Mouse (Mus musculus): ENCODE measurements at regions not wholly inside any gene's neighbourhood (a gene's known extent, or its start where the extent isn't known, plus 50 kb on each side); places are given as distances from the start of the nearest gene placed in this dataset.
"Not testable (repeated sequence)": the region's sequence is repeated elsewhere in the genome, so short reads cannot be mapped to it uniquely, and the experiment has no call there.

- not testable (repeated sequence) for TF ChIP-seq CTCF (IDR thresholded peaks at IDR 0.05; ENCODE audit: borderline replicate concordance, insufficient read depth, low read depth, low read length); POLR2A (IDR thresholded peaks at IDR 0.05; ENCODE audit: borderline replicate concordance, insufficient read depth, low read length)
Measured at GRCm38 (mm10) chr9:85943066-85943684, 101.0 kb downstream of the Tpbg start.

Measured in cerebellum, adult 2 months (tissue).